Mouse (Mus musculus) neural tube, embryonic 11.5 days (tissue): Measurements from ENCODE around the gene Jph4. TPM values are rescaled to one million over a fixed set of nuclear protein-coding genes. Genes with fewer than 3 reads are reported as not detected.

Experiments
- ATAC-seq: fragments of 200-750 bp; cut with Nextera tagmentation; 2 replicates; pipeline ENCODE4 v1.8.0; 2017; ENCODE audit warnings: moderate number of reproducible peaks, mild to moderate bottlenecking, moderate TSS enrichment, moderate library complexity; ENCODE audit not compliant: insufficient read depth, low FRiP score, low TSS enrichment
- DNase-seq: peaks from one replicate; pipeline ENCODE4 v3.0.0-alpha.2; 2015; ENCODE audit warnings: low spot score
- H3K27ac ChIP-seq: fragments of 300-500 bp; sonication (generic); 2 replicates; pipeline ENCODE4 v1.5.1; 2014; ENCODE audit warnings: low read depth, mild to moderate bottlenecking, low read length
- H3K27me3 ChIP-seq: fragments of 300-500 bp; sonication (generic); 2 replicates; pipeline ENCODE4 v1.6.1; 2014; ENCODE audit warnings: mild to moderate bottlenecking, low read length, mixed read lengths; ENCODE audit not compliant: control insufficient read depth, insufficient read depth
- H3K36me3 ChIP-seq: fragments of 300-500 bp; sonication (generic); 2 replicates; pipeline ENCODE4 v1.6.1; 2014; ENCODE audit warnings: mild to moderate bottlenecking, low read length, moderate library complexity, mixed read lengths; ENCODE audit not compliant: control insufficient read depth, insufficient read depth
- H3K4me1 ChIP-seq: fragments of 300-500 bp; sonication (generic); 2 replicates; pipeline ENCODE4 v1.6.1; 2014; ENCODE audit warnings: low read length, mixed read lengths; ENCODE audit not compliant: control insufficient read depth, insufficient read depth
- H3K4me2 ChIP-seq: fragments of 300-500 bp; sonication (generic); 2 replicates; pipeline ENCODE4 v1.6.1; 2014; ENCODE audit warnings: low read depth, mild to moderate bottlenecking, moderate library complexity
- H3K4me3 ChIP-seq: fragments of 300-500 bp; sonication (generic); 2 replicates; pipeline ENCODE4 v1.5.1; 2014; ENCODE audit warnings: low read depth, low read length
- H3K9ac ChIP-seq: fragments of 300-500 bp; sonication (generic); 2 replicates; pipeline ENCODE4 v1.6.1; 2014; ENCODE audit warnings: mild to moderate bottlenecking, low read length
- H3K9me3 ChIP-seq: fragments of 300-500 bp; sonication (generic); 2 replicates; pipeline ENCODE4 v1.6.1; 2016; ENCODE audit warnings: low read length; ENCODE audit not compliant: control insufficient read depth
- WGBS: fragments of 180-500 bp; shearing (Covaris S2); extraction: QIAGEN DNeasy Blood & Tissue Kit; methylation state at CpG from one replicate; pipeline ENCODE4 v1.1.7; 2014; 5-methylcytosine and 5-hydroxymethylcytosine counted together
- polyA plus RNA-seq: library from polyadenylated mRNA; unstranded; fragments of >200 nt; fragmentation: Nextera tagmentation; extraction: Ambion mirVana; gene quantifications from 2 replicates; pipeline ENCODE4 v1.2.1, GENCODE M21; 2014

The Jph4 gene
- polyA plus RNA-seq, 1 experiment from 2014 or later: 3.8 TPM

- Histone ChIP-seq H3K4me2 (peak overlapping the region; percentile 47), H3K4me3 (no peak overlapping the region)
- WGBS: 16% methylated on average over 8 of the region's 8 CpGs
Observed at GRCm38 (mm10) chr14:55079214-55079970, 37.3 kb downstream of the Jph4 start.

GRCm38 (mm10) chr14:55078366-55078989 lies 38.3 kb downstream of the Jph4 start:
- peak; percentile 85 for ATAC-seq
- peak overlapping the region; percentile 47 for H3K4me2 ChIP-seq
- H3K9me3 ChIP-seq: no peaks in the 10 kb centered on the region
- peak overlapping the region; percentile 78 for H3K27ac ChIP-seq
- H3K4me1 ChIP-seq: peaks cover 14% of the 10 kb centered on the region
- no peaks in the 10 kb centered on the region for H3K27me3 ChIP-seq
- H3K9ac ChIP-seq: peak overlapping the region; percentile 32; the same call in 1 of the 2 replicates
- H3K4me3 ChIP-seq: 0 out of 2 replicates have a peak overlapping the region, but pooled peaks have one; percentile 1
- H3K36me3 ChIP-seq: 0 out of 2 replicates have a peak, but pooled peaks cover under 1% of the 10 kb centered on the region
- WGBS: under 1% methylated on average over 23 of the region's 23 CpGs
- DNase-seq: peak; percentile 74

More at GRCm38 (mm10) chr14:55079214-55079970, 37.3 kb downstream of the Jph4 start:
- peaks cover 14% of the 10 kb centered on the region for H3K4me1 ChIP-seq
- peak; percentile 86 for DNase-seq
- ATAC-seq: peak; percentile 33
- peak overlapping the region; percentile 32; the same call in 1 of the 2 replicates for H3K9ac ChIP-seq
- H3K36me3 ChIP-seq: no peaks in the 10 kb centered on the region
- H3K27ac ChIP-seq: peak overlapping the region; percentile 78; the same call in 1 of the 2 replicates
- no peaks in the 10 kb centered on the region for H3K9me3 ChIP-seq
- no peaks in the 10 kb centered on the region for H3K27me3 ChIP-seq

DNA sequence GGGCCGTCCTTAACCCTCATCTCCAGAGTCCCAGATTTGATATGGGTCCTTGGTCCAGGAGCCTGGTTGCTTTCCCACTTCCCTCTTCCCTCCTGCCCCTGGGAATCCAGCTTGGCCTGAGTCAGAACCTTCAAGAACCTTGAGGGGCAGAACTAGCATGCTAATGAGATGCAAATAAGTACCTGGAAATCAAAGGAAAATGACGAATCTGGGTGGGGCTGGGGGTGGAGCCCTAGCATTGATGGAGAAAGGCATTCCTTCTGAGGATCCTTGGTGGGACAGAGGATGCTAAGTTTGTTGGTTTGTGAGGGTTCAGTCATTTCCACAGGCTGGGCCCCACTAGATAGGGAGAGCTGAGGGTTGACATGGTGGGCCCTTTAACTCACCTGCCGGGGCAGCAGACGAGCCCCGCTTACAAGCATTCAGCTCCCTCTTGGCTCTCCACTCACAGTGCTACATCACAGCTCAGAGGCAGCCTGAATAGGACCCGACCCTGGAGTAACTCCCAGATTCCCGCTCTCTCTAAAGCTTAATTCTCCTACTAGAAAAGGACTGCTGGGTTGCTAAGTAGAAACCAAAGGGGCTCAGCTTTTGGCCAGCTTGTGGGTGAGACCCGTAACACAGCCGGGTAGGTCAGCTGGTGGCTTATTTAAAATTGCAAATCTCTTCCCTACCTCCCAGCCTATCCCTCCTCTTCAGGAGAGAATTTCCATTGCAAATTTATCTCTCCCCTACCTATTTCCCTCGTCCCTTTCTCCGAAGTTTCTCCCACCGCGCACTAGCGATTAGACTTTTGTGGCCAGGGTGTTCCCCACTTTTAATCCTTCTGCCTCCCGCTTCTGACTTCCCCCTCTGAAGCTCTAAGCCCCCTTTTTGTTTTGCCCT lies 39.0 kb downstream of the Jph4 start:
- Histone ChIP-seq H3K36me3 (0 out of 2 replicates have a peak, but pooled peaks cover 4% of the 10 kb centered on the region), H3K4me3 (0 out of 2 replicates have a peak overlapping the region, but pooled peaks have one; percentile 1), H3K27me3 (no peaks in the 10 kb centered on the region), H3K9ac (no peak overlapping the region), H3K27ac (peak overlapping the region; percentile 60), H3K4me2 (peak overlapping the region; percentile 47), H3K9me3 (no peaks in the 10 kb centered on the region), H3K4me1 (peaks cover 14% of the 10 kb centered on the region)
- 9% methylated on average over 15 of the region's 15 CpGs for WGBS
- no peak for DNase-seq
- ATAC-seq: no peak

- Histone ChIP-seq H3K9ac (no peak overlapping the region), H3K4me1 (peaks cover 14% of the 10 kb centered on the region), H3K36me3 (0 out of 2 replicates have a peak, but pooled peaks cover 4% of the 10 kb centered on the region), H3K9me3 (no peaks in the 10 kb centered on the region), H3K27me3 (no peaks in the 10 kb centered on the region), H3K27ac (no peak overlapping the region), H3K4me3 (no peak overlapping the region), H3K4me2 (no peak overlapping the region)
- DNase-seq (no peak), ATAC-seq (no peak)
- WGBS: 71% methylated on average over 3 of the region's 3 CpGs
Observed at GRCm38 (mm10) chr14:55076956-55077355, 39.8 kb downstream of the Jph4 start.

- no peak overlapping the region for H3K9ac ChIP-seq
- 0 out of 2 replicates have a peak, but pooled peaks cover 4% of the 10 kb centered on the region for H3K36me3 ChIP-seq
- WGBS: 52% methylated on average over 6 of the region's 6 CpGs
- H3K27ac ChIP-seq: no peak overlapping the region
- DNase-seq: no peak
- no peaks in the 10 kb centered on the region for H3K27me3 ChIP-seq
- H3K4me3 ChIP-seq: no peak overlapping the region
- no peak for ATAC-seq
- no peaks in the 10 kb centered on the region for H3K9me3 ChIP-seq
- no peak overlapping the region for H3K4me2 ChIP-seq
- peaks cover 14% of the 10 kb centered on the region for H3K4me1 ChIP-seq
Observed at GRCm38 (mm10) chr14:55076224-55076623, 40.5 kb downstream of the Jph4 start.

DNA sequence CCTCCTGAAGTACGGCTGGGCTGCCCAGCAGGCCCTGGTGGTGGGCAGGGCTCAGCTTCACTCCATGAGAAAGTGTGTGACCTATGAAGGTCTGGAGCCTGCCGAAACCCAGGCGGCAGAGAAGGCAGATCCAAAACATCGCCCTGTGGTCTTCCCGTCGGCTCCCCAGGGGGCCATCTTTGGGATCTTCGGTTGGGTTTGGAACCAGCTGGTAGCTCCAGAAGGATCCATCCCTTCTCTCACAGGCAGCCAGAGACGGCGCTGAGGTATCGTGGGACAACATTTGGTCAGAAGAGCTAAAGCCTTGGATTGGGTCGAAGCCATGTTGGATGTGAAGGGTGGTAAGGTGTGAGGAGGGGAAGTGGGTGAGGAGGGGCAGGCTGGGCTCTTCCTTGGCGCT lies 42.3 kb downstream of the Jph4 start:
- Histone ChIP-seq H3K27ac (no peak overlapping the region), H3K27me3 (no peaks in the 10 kb centered on the region), H3K4me3 (no peak overlapping the region), H3K4me1 (peaks cover 13% of the 10 kb centered on the region), H3K36me3 (0 out of 2 replicates have a peak, but pooled peaks cover 4% of the 10 kb centered on the region), H3K9me3 (no peaks in the 10 kb centered on the region), H3K9ac (no peak overlapping the region), H3K4me2 (no peak overlapping the region)
- DNase-seq (no peak), ATAC-seq (no peak)
- WGBS: 88% methylated on average over 12 of the region's 12 CpGs

GRCm38 (mm10) chr14:55071756-55072155 lies 45.0 kb downstream of the Jph4 start:
- no peaks in the 10 kb centered on the region for H3K9me3 ChIP-seq
- no peak overlapping the region for H3K9ac ChIP-seq
- ATAC-seq: no peak
- 19% methylated on average over 19 of the region's 19 CpGs for WGBS
- no peak overlapping the region for H3K4me2 ChIP-seq
- DNase-seq: no peak
- H3K36me3 ChIP-seq: peaks cover 4% of the 10 kb centered on the region
- H3K4me1 ChIP-seq: no peaks in the 10 kb centered on the region
- no peaks in the 10 kb centered on the region for H3K27me3 ChIP-seq
- no peak overlapping the region for H3K4me3 ChIP-seq
- no peak overlapping the region for H3K27ac ChIP-seq

- Histone ChIP-seq H3K27me3 (no peaks in the 10 kb centered on the region; the same call in 1 of the 2 replicates), H3K4me3 (no peak overlapping the region), H3K9ac (no peak overlapping the region), H3K36me3 (peaks cover 4% of the 10 kb centered on the region), H3K4me2 (no peak overlapping the region), H3K9me3 (no peaks in the 10 kb centered on the region), H3K27ac (no peak overlapping the region), H3K4me1 (peaks cover 14% of the 10 kb centered on the region)
- DNase-seq (no peak), ATAC-seq (no peak)
- 93% methylated on average over 8 of the region's 8 CpGs for WGBS
Observed at GRCm38 (mm10) chr14:55066042-55066441, 50.7 kb downstream of the Jph4 start.
